Mouse (Mus musculus) layer of hippocampus, adult 11-12 months (tissue): ENCODE measurements at regions not wholly inside any gene's neighbourhood (a gene's known extent, or its start where the extent isn't known, plus 50 kb on each side); places are given as distances from the start of the nearest gene placed in this dataset.

Source experiments
- DNase-seq: peaks from one replicate; pipeline ENCODE4 v3.0.0; 2022; ENCODE audit warnings: low spot score

GRCm38 (mm10) chr8:125325736-125326135 is 243.9 kb downstream of the Sipa1l2 start:
- DNase-seq: no peak

- DNase-seq: no peak
These were observed 247.0 kb downstream of the Sipa1l2 start for GRCm38 (mm10) chr8:125322561-125322960.

- DNase-seq: no peak
These were observed 252.0 kb downstream of the Sipa1l2 start for GRCm38 (mm10) chr8:125317584-125317991.

- DNase-seq: no peak
These were observed 253.9 kb downstream of the Sipa1l2 start for GRCm38 (mm10) chr8:125315736-125316135.

GRCm38 (mm10) chr8:125314996-125315395 is 254.6 kb downstream of the Sipa1l2 start:
- DNase-seq: no peak

- no peak for DNase-seq
These were observed 255.2 kb downstream of the Sipa1l2 start for GRCm38 (mm10) chr8:125314221-125314984.

- DNase-seq: no peak
These were observed 257.4 kb downstream of the Disc1 start for GRCm38 (mm10) chr8:125311228-125312053.
